Mouse (Mus musculus) intestine, embryonic 16.5 days (tissue): ENCODE results near the gene Olfr167. TPM values are rescaled to one million over a fixed set of nuclear protein-coding genes. Genes with fewer than 3 reads are reported as not detected.
"Not testable (repeated sequence)": the region's sequence is repeated elsewhere in the genome, so short reads cannot be mapped to it uniquely, and the experiment has no call there.

ENCODE experiments used
- ATAC-seq: fragments of 200-750 bp; cut with Nextera tagmentation; 2 replicates; pipeline ENCODE4 v1.8.0; 2017; ENCODE audit warnings: moderate TSS enrichment, moderate library complexity
- H3K27ac ChIP-seq: fragments of 300-500 bp; sonication (generic); 2 replicates; pipeline ENCODE4 v1.5.1; 2014; ENCODE audit warnings: mild to moderate bottlenecking, low read length
- H3K27me3 ChIP-seq: fragments of 300-500 bp; sonication (generic); replicated peaks from 2 replicates; pipeline ENCODE4 v1.6.1; 2014; ENCODE audit warnings: low read length, control low read depth, mixed read lengths; ENCODE audit not compliant: control insufficient read depth, insufficient read depth
- H3K36me3 ChIP-seq: fragments of 300-500 bp; sonication (generic); 2 replicates; pipeline ENCODE4 v1.6.1; 2014; ENCODE audit warnings: low read length, control low read depth; ENCODE audit not compliant: control insufficient read depth, insufficient read depth
- H3K4me1 ChIP-seq: fragments of 300-500 bp; sonication (generic); 2 replicates; pipeline ENCODE4 v1.6.1; 2014; ENCODE audit warnings: low read length, control low read depth, mixed read lengths; ENCODE audit not compliant: control insufficient read depth, insufficient read depth
- H3K4me2 ChIP-seq: fragments of 300-500 bp; sonication (generic); 2 replicates; pipeline ENCODE4 v1.6.1; 2014; ENCODE audit warnings: low read depth, low read length, control low read depth
- H3K4me3 ChIP-seq: fragments of 300-500 bp; sonication (generic); 2 replicates; pipeline ENCODE4 v1.5.1; 2014; ENCODE audit warnings: mild to moderate bottlenecking, low read length
- H3K9ac ChIP-seq: fragments of 300-500 bp; sonication (generic); 2 replicates; pipeline ENCODE4 v1.6.1; 2014; ENCODE audit warnings: low read depth, low read length
- H3K9me3 ChIP-seq: fragments of 300-500 bp; sonication (generic); 2 replicates; pipeline ENCODE4 v1.6.1; 2016; ENCODE audit warnings: low read length, control low read depth; ENCODE audit not compliant: control insufficient read depth
- WGBS: fragments of 180-500 bp; shearing (Covaris S2); extraction: QIAGEN DNeasy Blood & Tissue Kit; methylation state at CpG from one replicate; pipeline ENCODE4 v1.1.7; 2014; 5-methylcytosine and 5-hydroxymethylcytosine counted together
- polyA plus RNA-seq: library from polyadenylated mRNA; unstranded; fragments of >200 nt; fragmentation: Nextera tagmentation; extraction: Ambion mirVana; gene quantifications from 2 replicates; pipeline ENCODE4 v1.2.1, GENCODE M21; 2015

The Olfr167 gene
- polyA plus RNA-seq = not detected in 2 replicates

GRCm38 (mm10) chr16:19522166-19522565, at the start of gene Olfr167:
TSS of gene Olfr167 (minus strand) at chr16:19522266.
- no peak within 1 kb of the TSS for H3K27ac ChIP-seq
- no peaks in the 10 kb centered on the region for H3K36me3 ChIP-seq
- H3K9me3 ChIP-seq = no peaks in the 10 kb centered on the region
- WGBS = 68% methylated on average over 2 of the region's 2 CpGs
- no peak within 1 kb of the TSS for H3K9ac ChIP-seq
- no peaks in the 10 kb centered on the region for H3K27me3 ChIP-seq
- H3K4me1 ChIP-seq = no peaks in the 10 kb centered on the region
- no peak for ATAC-seq
- H3K4me2 ChIP-seq = no peak within 1 kb of the TSS
- no peak within 1 kb of the TSS for H3K4me3 ChIP-seq

- 89% methylated on average over 2 of the region's 2 CpGs for WGBS
Observed at GRCm38 (mm10) chr16:19571709-19572108, 49.6 kb upstream of the Olfr167 start, which contains the start of gene Olfr169. TSS of gene Olfr169 (minus strand) at chr16:19571809.

GRCm38 (mm10) chr16:19553429-19553828, 31.4 kb upstream of the Olfr167 start:
- not testable (repeated sequence) for H3K9ac ChIP-seq, ATAC-seq

More at GRCm38 (mm10) chr16:19571709-19572108, 49.6 kb upstream of the Olfr167 start, which contains the start of gene Olfr169:
- H3K4me1 ChIP-seq, H3K27ac ChIP-seq, H3K4me3 ChIP-seq, H3K4me2 ChIP-seq, H3K9ac ChIP-seq, ATAC-seq, H3K27me3 ChIP-seq, H3K9me3 ChIP-seq, H3K36me3 ChIP-seq: not testable (repeated sequence)

GRCm38 (mm10) chr16:19552246-19552645, 30.2 kb upstream of the Olfr167 start:
- H3K9me3 ChIP-seq, H3K4me3 ChIP-seq, H3K27ac ChIP-seq, H3K9ac ChIP-seq, H3K27me3 ChIP-seq, ATAC-seq, H3K4me2 ChIP-seq, H3K36me3 ChIP-seq, H3K4me1 ChIP-seq: not testable (repeated sequence)
- 97% methylated on average over 3 of the region's 3 CpGs for WGBS

More at GRCm38 (mm10) chr16:19553429-19553828, 31.4 kb upstream of the Olfr167 start:
- H3K27me3 ChIP-seq, H3K27ac ChIP-seq, H3K4me3 ChIP-seq, H3K4me1 ChIP-seq, H3K36me3 ChIP-seq, H3K9me3 ChIP-seq, H3K4me2 ChIP-seq: not testable (repeated sequence)
- WGBS = 86% methylated on average over 7 of the region's 7 CpGs

- no peaks in the 10 kb centered on the region for H3K27me3 ChIP-seq
- H3K9me3 ChIP-seq = no peaks in the 10 kb centered on the region
- H3K4me1 ChIP-seq = no peaks in the 10 kb centered on the region
- no peak within 1 kb of the TSS for H3K9ac ChIP-seq
- H3K27ac ChIP-seq = no peak within 1 kb of the TSS
- H3K36me3 ChIP-seq = no peaks in the 10 kb centered on the region
- no peak for ATAC-seq
- no peak within 1 kb of the TSS for H3K4me3 ChIP-seq
- no peak within 1 kb of the TSS for H3K4me2 ChIP-seq
Observed at GRCm38 (mm10) chr16:19535455-19535854, 13.4 kb upstream of the Olfr167 start, which contains the start of gene Olfr168. TSS of gene Olfr168 (minus strand) at chr16:19535555.

GRCm38 (mm10) chr16:19483394-19483793, 38.7 kb downstream of the Olfr167 start, which contains the start of gene Olfr166:
TSS of gene Olfr166 (plus strand) at chr16:19483694.
- Histone ChIP-seq H3K27ac (no peak within 1 kb of the TSS), H3K9me3 (no peaks in the 10 kb centered on the region), H3K9ac (no peak within 1 kb of the TSS), H3K36me3 (no peaks in the 10 kb centered on the region), H3K4me3 (no peak within 1 kb of the TSS), H3K4me2 (no peak within 1 kb of the TSS), H3K27me3 (no peaks in the 10 kb centered on the region), H3K4me1 (no peaks in the 10 kb centered on the region)
- ATAC-seq = no peak

- H3K4me1 ChIP-seq = no peaks in the 10 kb centered on the region
- no peaks in the 10 kb centered on the region for H3K9me3 ChIP-seq
- peak; percentile 67 for ATAC-seq
- no peak overlapping the region for H3K27ac ChIP-seq
- H3K9ac ChIP-seq = no peak overlapping the region
- no peaks in the 10 kb centered on the region for H3K27me3 ChIP-seq
- no peaks in the 10 kb centered on the region for H3K36me3 ChIP-seq
- WGBS = 95% methylated on average over 1 of the region's 1 CpGs
- no peak overlapping the region for H3K4me3 ChIP-seq
- H3K4me2 ChIP-seq = no peak overlapping the region
Observed at GRCm38 (mm10) chr16:19464365-19464764, 57.7 kb downstream of the Olfr167 start.

Other genes with a start within 250 kb of the Olfr167 start
- not detected in 2 replicates for gene Olfr164, start 208.2 kb downstream of the Olfr167 start, polyA plus RNA-seq
- gene Olfr165, start 99.1 kb downstream of the Olfr167 start, polyA plus RNA-seq = 0.26 and 0.33 TPM in 2 replicates
- not detected in 2 replicates for gene Olfr166, start 38.6 kb downstream of the Olfr167 start, polyA plus RNA-seq
- not detected in 2 replicates for gene Olfr168, start 13.3 kb upstream of the Olfr167 start, polyA plus RNA-seq
- not detected in 2 replicates for gene Olfr169, start 49.5 kb upstream of the Olfr167 start, polyA plus RNA-seq
- gene Olfr170, start 89.6 kb upstream of the Olfr167 start, polyA plus RNA-seq = not detected in 2 replicates
- not detected in 2 replicates for gene Olfr171, start 107.7 kb upstream of the Olfr167 start, polyA plus RNA-seq
- gene Lamp3, start 184.1 kb upstream of the Olfr167 start, polyA plus RNA-seq = not detected in 2 replicates
- 5.6 and 7.7 TPM in 2 replicates for gene B3gnt5, start 237.9 kb upstream of the Olfr167 start, polyA plus RNA-seq